Mouse (Mus musculus) stomach, embryonic 14.5 days (tissue): Measurements from ENCODE around the gene Foxa1. TPM values are rescaled to one million over a fixed set of nuclear protein-coding genes. Genes with fewer than 3 reads are reported as not detected.

ENCODE experiments used
- ATAC-seq: fragments of 200-750 bp; cut with Nextera tagmentation; 2 replicates; pipeline ENCODE4 v1.8.0; 2017; ENCODE audit warnings: low read depth, moderate TSS enrichment; ENCODE audit not compliant: insufficient number of reproducible peaks, insufficient read depth, low FRiP score
- H3K27ac ChIP-seq: fragments of 300-500 bp; sonication (generic); 2 replicates; pipeline ENCODE4 v1.5.1; 2014; ENCODE audit warnings: mild to moderate bottlenecking, low read length, moderate library complexity, mixed read lengths
- H3K27me3 ChIP-seq: fragments of 300-500 bp; sonication (generic); 2 replicates; pipeline ENCODE4 v1.6.1; 2014; ENCODE audit warnings: low read length, control low read depth, mixed read lengths; ENCODE audit not compliant: control insufficient read depth, insufficient read depth
- H3K36me3 ChIP-seq: fragments of 300-500 bp; sonication (generic); 2 replicates; pipeline ENCODE4 v1.6.1; 2014; ENCODE audit warnings: mild to moderate bottlenecking, control low read depth, low read length, moderate library complexity, mixed read lengths; ENCODE audit not compliant: control insufficient read depth, insufficient read depth
- H3K4me1 ChIP-seq: fragments of 300-500 bp; sonication (generic); 2 replicates; pipeline ENCODE4 v1.6.1; 2014; ENCODE audit warnings: low read length, control low read depth, mixed read lengths; ENCODE audit not compliant: control insufficient read depth, insufficient read depth
- H3K4me2 ChIP-seq: fragments of 300-500 bp; sonication (generic); replicated peaks from 2 replicates; pipeline ENCODE4 v1.6.1; 2014; ENCODE audit warnings: low read depth, low read length, control low read depth
- H3K4me3 ChIP-seq: fragments of 300-500 bp; sonication (generic); 2 replicates; pipeline ENCODE4 v1.5.1; 2014; ENCODE audit warnings: low read depth, low read length, control low read depth
- H3K9ac ChIP-seq: fragments of 300-500 bp; sonication (generic); replicated peaks from 2 replicates; pipeline ENCODE4 v1.6.1; 2014; ENCODE audit warnings: low read depth, mild to moderate bottlenecking, control low read depth, low read length, moderate library complexity, mixed read lengths
- H3K9me3 ChIP-seq: fragments of 300-500 bp; sonication (generic); 2 replicates; pipeline ENCODE4 v1.6.1; 2016; ENCODE audit warnings: low read depth, low read length, control low read depth; ENCODE audit not compliant: control insufficient read depth
- WGBS: fragments of 180-500 bp; shearing (Covaris S2); extraction: QIAGEN DNeasy Blood & Tissue Kit; methylation state at CpG from one replicate; pipeline ENCODE4 v1.1.7; 2014; 5-methylcytosine and 5-hydroxymethylcytosine counted together
- polyA plus RNA-seq: library from polyadenylated mRNA; unstranded; fragments of >200 nt; fragmentation: Nextera tagmentation; extraction: Ambion mirVana; gene quantifications from 2 replicates; pipeline ENCODE4 v1.2.1, GENCODE M21; 2014

Foxa1 gene
- polyA plus RNA-seq, 1 experiment from 2014 or later = 19.6 TPM

- Histone ChIP-seq H3K27me3 (peaks cover 38% of the 10 kb centered on the region), H3K4me1 (0 out of 2 replicates have a peak, but pooled peaks cover 7% of the 10 kb centered on the region), H3K9ac (peak overlapping the region; percentile 25; the same call in 1 of the 2 replicates), H3K9me3 (no peaks in the 10 kb centered on the region), H3K4me2 (peak overlapping the region; percentile 79), H3K36me3 (no peaks in the 10 kb centered on the region), H3K4me3 (peak overlapping the region; percentile 25), H3K27ac (peak overlapping the region; percentile 67)
- ATAC-seq = no peak
- WGBS = 4% methylated on average over 31 of the region's 31 CpGs
Observed at GRCm38 (mm10) chr12:57550181-57550808, 3.6 kb upstream of the Foxa1 start.

- no peak; the same call in 1 of the 2 replicates for ATAC-seq
- Histone ChIP-seq H3K36me3 (no peaks in the 10 kb centered on the region), H3K4me2 (peak overlapping the region; percentile 79), H3K4me3 (peak overlapping the region; percentile 25), H3K27ac (peak overlapping the region; percentile 67), H3K27me3 (peaks cover 38% of the 10 kb centered on the region), H3K9ac (peak overlapping the region; percentile 25; the same call in 1 of the 2 replicates), H3K9me3 (no peaks in the 10 kb centered on the region), H3K4me1 (0 out of 2 replicates have a peak, but pooled peaks cover 7% of the 10 kb centered on the region)
- 2% methylated on average over 15 of the region's 15 CpGs for WGBS
Observed at GRCm38 (mm10) chr12:57549667-57550160, 3.0 kb upstream of the Foxa1 start.

GRCm38 (mm10) chr12:57548981-57549666 lies 2.4 kb upstream of the Foxa1 start:
- peak overlapping the region; percentile 67 for H3K27ac ChIP-seq
- no peaks in the 10 kb centered on the region for H3K36me3 ChIP-seq
- H3K9me3 ChIP-seq = no peaks in the 10 kb centered on the region
- peak overlapping the region; percentile 25; the same call in 1 of the 2 replicates for H3K9ac ChIP-seq
- peak overlapping the region; percentile 25 for H3K4me3 ChIP-seq
- 0 out of 2 replicates have a peak, but pooled peaks cover 7% of the 10 kb centered on the region for H3K4me1 ChIP-seq
- peaks cover 38% of the 10 kb centered on the region for H3K27me3 ChIP-seq
- ATAC-seq = 0 out of 2 replicates have a peak, but pooled peaks have one; percentile 24
- H3K4me2 ChIP-seq = peak overlapping the region; percentile 79
- WGBS = 2% methylated on average over 25 of the region's 25 CpGs

GRCm38 (mm10) chr12:57548352-57548980 lies 1.8 kb upstream of the Foxa1 start:
- WGBS = 1% methylated on average over 20 of the region's 20 CpGs
- Histone ChIP-seq H3K4me1 (0 out of 2 replicates have a peak, but pooled peaks cover 7% of the 10 kb centered on the region), H3K27me3 (peaks cover 41% of the 10 kb centered on the region), H3K36me3 (no peaks in the 10 kb centered on the region), H3K4me3 (peak overlapping the region; percentile 46), H3K9me3 (no peaks in the 10 kb centered on the region), H3K27ac (peak overlapping the region; percentile 67), H3K9ac (0 out of 2 replicates have a peak overlapping the region, but pooled peaks have one; percentile 25), H3K4me2 (peak overlapping the region; percentile 79)
- no peak for ATAC-seq

- no peaks in the 10 kb centered on the region for H3K36me3 ChIP-seq
- H3K4me3 ChIP-seq = peak overlapping the region; percentile 46
- no peak for ATAC-seq
- peak overlapping the region; percentile 67 for H3K27ac ChIP-seq
- H3K9me3 ChIP-seq = no peaks in the 10 kb centered on the region
- 0 out of 2 replicates have a peak, but pooled peaks cover 7% of the 10 kb centered on the region for H3K4me1 ChIP-seq
- 6% methylated on average over 9 of the region's 9 CpGs for WGBS
- 0 out of 2 replicates have a peak overlapping the region, but pooled peaks have one; percentile 25 for H3K9ac ChIP-seq
- H3K4me2 ChIP-seq = peak overlapping the region; percentile 79
- H3K27me3 ChIP-seq = peaks cover 47% of the 10 kb centered on the region
Observed at GRCm38 (mm10) chr12:57547890-57548289, 1.2 kb upstream of the Foxa1 start.

GRCm38 (mm10) chr12:57545371-57546241 lies 1.1 kb downstream of the Foxa1 start:
- peak overlapping the region; percentile 79 for H3K4me2 ChIP-seq
- peak overlapping the region; percentile 46 for H3K4me3 ChIP-seq
- peak overlapping the region; percentile 65 for H3K9ac ChIP-seq
- peak; percentile 70 for ATAC-seq
- peaks cover 52% of the 10 kb centered on the region for H3K27me3 ChIP-seq
- H3K4me1 ChIP-seq = 0 out of 2 replicates have a peak, but pooled peaks cover 7% of the 10 kb centered on the region
- H3K27ac ChIP-seq = peak overlapping the region; percentile 93
- WGBS = under 1% methylated on average over 100 of the region's 106 CpGs
- H3K9me3 ChIP-seq = no peaks in the 10 kb centered on the region
- no peaks in the 10 kb centered on the region for H3K36me3 ChIP-seq

- Histone ChIP-seq H3K36me3 (no peaks in the 10 kb centered on the region), H3K27me3 (peaks cover 49% of the 10 kb centered on the region), H3K4me1 (0 out of 2 replicates have a peak, but pooled peaks cover 7% of the 10 kb centered on the region), H3K9me3 (no peaks in the 10 kb centered on the region), H3K9ac (peak overlapping the region; percentile 65), H3K4me3 (peak overlapping the region; percentile 46), H3K4me2 (peak overlapping the region; percentile 79), H3K27ac (peak overlapping the region; percentile 93)
- 2% methylated on average over 31 of the region's 31 CpGs for WGBS
- no peak for ATAC-seq
Observed at GRCm38 (mm10) chr12:57544641-57545370, 1.9 kb downstream of the Foxa1 start.
